Mouse (Mus musculus): ENCODE data around the gene Comp.

Comp gene

GRCm38 (mm10) chr8:70353194-70353817, 20.1 kb upstream of the Comp start, which contains the start of gene Upf1:
Gene Upf1 (minus strand): TSS chr8:70353278.
- DNase-seq, result peak; percentile 98 to 100

GRCm38 (mm10) chr8:70354004-70354403, 19.4 kb upstream of the Comp start:
- DNase-seq, result no peak

GRCm38 (mm10) chr8:70356111-70356510, 17.2 kb upstream of the Comp start:
- no peak for DNase-seq

GRCm38 (mm10) chr8:70359411-70359810, 13.9 kb upstream of the Comp start:
- peak; percentile 62 to 75 for DNase-seq

GRCm38 (mm10) chr8:70360769-70361168, 12.6 kb upstream of the Comp start:
- peak in 1 of 2 experiments; percentile 54 for DNase-seq

GRCm38 (mm10) chr8:70361484-70362032, 11.8 kb upstream of the Comp start:
- no peak for DNase-seq

DNA sequence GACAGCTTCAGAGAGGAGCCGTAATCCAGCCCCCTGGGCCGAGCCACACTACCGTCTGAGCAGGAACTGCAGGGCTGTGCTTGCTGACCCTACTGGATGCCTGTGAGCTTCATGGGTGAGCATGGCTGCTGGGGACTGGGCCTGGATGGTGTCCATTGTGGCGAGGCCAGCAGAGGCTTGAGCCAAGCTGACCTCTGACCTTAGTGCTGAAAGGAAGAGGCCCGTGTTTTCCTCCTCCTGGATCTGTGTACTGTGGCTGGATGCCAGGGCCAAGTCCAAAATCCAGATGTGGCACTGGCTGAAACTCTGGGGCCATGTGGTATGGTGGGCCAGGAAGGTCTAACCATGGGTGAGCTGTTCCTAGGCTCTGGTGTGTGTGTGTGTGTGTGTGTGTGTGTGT, 9.3 kb upstream of the Comp start:
- DNase-seq, result peak; percentile 83 to 90

- DNase-seq, result no peak
Measured at GRCm38 (mm10) chr8:70366588-70366987, 6.8 kb upstream of the Comp start.

GRCm38 (mm10) chr8:70370476-70370875, 2.9 kb upstream of the Comp start:
- no peak for DNase-seq

GRCm38 (mm10) chr8:70371951-70372350, 1.4 kb upstream of the Comp start:
- DNase-seq, result peak; percentile 60 to 89

GRCm38 (mm10) chr8:70374318-70374927, 1.1 kb downstream of the Comp start:
- peak; percentile 90 to 93 for DNase-seq

DNA sequence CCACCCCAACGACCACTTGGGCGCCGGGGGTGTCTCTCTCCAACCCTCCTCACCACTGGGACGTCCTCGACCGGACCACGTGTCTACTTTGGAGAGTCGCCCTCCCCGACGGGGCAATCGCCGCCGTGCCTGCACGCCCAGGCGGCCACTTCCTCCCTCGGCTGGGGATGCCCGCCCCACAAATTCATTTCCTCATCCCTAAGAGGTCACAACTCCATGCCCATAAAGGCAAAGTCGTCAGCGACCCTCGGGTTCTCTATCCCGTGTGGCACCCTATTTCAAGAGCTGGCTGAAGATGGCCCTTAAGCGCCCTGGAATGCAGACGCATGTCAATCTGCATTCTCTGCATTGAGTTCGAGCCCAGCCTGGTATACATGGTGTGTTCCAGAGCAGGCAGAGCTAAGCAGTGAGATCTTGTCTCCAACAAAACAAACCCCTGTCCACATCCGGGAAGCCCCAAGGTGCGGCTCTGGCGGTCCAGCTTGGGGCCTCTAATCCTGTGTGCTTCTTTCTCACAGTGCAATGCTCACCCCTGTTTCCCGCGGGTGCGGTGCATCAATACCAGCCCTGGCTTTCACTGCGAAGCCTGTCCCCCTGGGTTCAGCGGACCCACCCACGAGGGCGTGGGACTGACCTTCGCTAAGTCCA, 2.0 kb downstream of the Comp start:
- DNase-seq, result peak in 1 of 2 experiments; percentile 39

- DNase-seq, result peak in 1 of 2 experiments; percentile 45
Measured at GRCm38 (mm10) chr8:70376275-70376741, 3.0 kb downstream of the Comp start.

- no peak for DNase-seq
Measured at GRCm38 (mm10) chr8:70377049-70377448, 3.7 kb downstream of the Comp start.

- DNase-seq, result no peak
Measured at GRCm38 (mm10) chr8:70380069-70380468, 6.7 kb downstream of the Comp start.

- peak; percentile 77 for DNase-seq
Measured at GRCm38 (mm10) chr8:70383287-70383686, 9.9 kb downstream of the Comp start.

DNA sequence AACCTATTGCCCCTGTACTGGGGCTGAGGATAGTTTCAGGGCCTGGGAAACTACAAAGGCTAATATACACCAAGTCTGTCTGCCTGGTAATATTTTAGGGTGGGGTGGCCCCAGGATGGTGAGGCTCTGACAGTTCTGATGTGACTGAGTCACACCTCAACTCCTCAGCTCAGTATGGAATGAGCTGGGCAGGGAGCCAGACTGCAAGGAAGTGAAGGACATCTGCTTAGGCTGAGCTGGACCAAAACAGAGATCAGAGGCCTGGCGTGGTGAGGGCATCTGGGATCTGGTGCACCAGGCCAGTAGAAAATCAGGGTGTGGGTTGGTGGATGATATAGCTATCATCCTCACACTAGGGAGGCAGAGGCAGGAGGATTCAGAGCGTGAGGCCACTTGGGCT, 16.3 kb downstream of the Comp start:
- DNase-seq, result no peak

GRCm38 (mm10) chr8:70393087-70393486, 19.7 kb downstream of the Comp start:
- no peak for DNase-seq

- DNase-seq, result no peak
Measured at GRCm38 (mm10) chr8:70394269-70394998, 21.1 kb downstream of the Comp start.

DNA sequence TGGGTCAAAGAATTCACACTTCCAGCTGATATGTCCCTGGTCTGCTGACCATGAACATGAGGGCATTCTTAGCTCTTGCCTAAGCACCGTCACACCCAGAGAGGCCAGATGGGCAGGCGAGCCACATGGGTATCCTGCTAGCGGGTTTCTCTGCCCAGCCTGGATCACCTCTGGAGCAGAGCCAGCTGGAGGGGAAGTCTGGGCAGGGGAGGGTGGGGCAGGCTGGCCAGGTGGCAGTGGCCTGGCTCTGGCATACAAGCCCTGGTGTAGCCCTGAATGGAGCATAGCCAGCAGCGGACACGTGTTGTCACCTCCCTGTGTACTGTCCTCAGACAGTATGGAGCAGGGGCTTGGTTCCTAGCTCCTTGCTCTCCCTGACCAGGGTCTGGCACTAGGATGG, 22.3 kb downstream of the Comp start:
- DNase-seq, result peak; percentile 21 to 63

- DNase-seq, result no peak
Measured at GRCm38 (mm10) chr8:70396184-70396583, 22.8 kb downstream of the Comp start.

GRCm38 (mm10) chr8:70397611-70398563, 24.5 kb downstream of the Comp start:
- DNase-seq, result no peak
